Mouse (Mus musculus) retina, embryonic 14.5 days (tissue): ENCODE data around the gene Hist1h3d.
"Not testable (repeated sequence)": the region's sequence is repeated elsewhere in the genome, so short reads cannot be mapped to it uniquely, and the experiment has no call there.

Source experiments
- DNase-seq: peaks from one replicate; pipeline ENCODE4 v3.0.0-alpha.2; 2015; ENCODE audit warnings: low spot score

Hist1h3d gene

GRCm38 (mm10) chr13:23542225-23542980 lies 33.2 kb upstream of the Hist1h3d start:
- not testable (repeated sequence) for DNase-seq

GRCm38 (mm10) chr13:23542999-23543607 lies 32.5 kb upstream of the Hist1h3d start, which contains the start of gene Hist1h2bh:
Hist1h2bh (minus strand) TSS chr13:23543392.
- DNase-seq, result peak; percentile 85

- peak; percentile 98 for DNase-seq
Observed at GRCm38 (mm10) chr13:23543965-23544786, 31.4 kb upstream of the Hist1h3d start, which contains the start of gene Hist1h3f. Hist1h3f (plus strand) TSS chr13:23544052.

- not testable (repeated sequence) for DNase-seq
Observed at GRCm38 (mm10) chr13:23544787-23545120, 30.8 kb upstream of the Hist1h3d start.

- no peak for DNase-seq
Observed at GRCm38 (mm10) chr13:23546694-23547093, 28.9 kb upstream of the Hist1h3d start.

GRCm38 (mm10) chr13:23550761-23551145 lies 24.8 kb upstream of the Hist1h3d start:
- peak; percentile 43 for DNase-seq

GRCm38 (mm10) chr13:23551146-23551834 lies 24.3 kb upstream of the Hist1h3d start, which contains the start of gene Hist1h4f:
Hist1h4f (minus strand) TSS chr13:23551648.
- DNase-seq, result peak; percentile 96

GRCm38 (mm10) chr13:23551931-23552914 lies 23.3 kb upstream of the Hist1h3d start:
- no peak for DNase-seq

- DNase-seq, result no peak
Observed at GRCm38 (mm10) chr13:23552962-23553361, 22.6 kb upstream of the Hist1h3d start, which contains the start of gene Hist1h1d. Hist1h1d (plus strand) TSS chr13:23553262.

- no peak for DNase-seq
Observed at GRCm38 (mm10) chr13:23554393-23554792, 21.2 kb upstream of the Hist1h3d start.

GRCm38 (mm10) chr13:23554925-23555838 lies 20.4 kb upstream of the Hist1h3d start:
- DNase-seq, result peak; percentile 88

- DNase-seq, result peak; percentile 92
Observed at GRCm38 (mm10) chr13:23555839-23556416, 19.6 kb upstream of the Hist1h3d start.

- DNase-seq, result no peak
Observed at GRCm38 (mm10) chr13:23556906-23557305, 18.7 kb upstream of the Hist1h3d start.

GRCm38 (mm10) chr13:23560699-23561098 lies 14.9 kb upstream of the Hist1h3d start:
- DNase-seq, result not testable (repeated sequence)

GRCm38 (mm10) chr13:23561531-23561882 lies 14.1 kb upstream of the Hist1h3d start:
- not testable (repeated sequence) for DNase-seq

GRCm38 (mm10) chr13:23561883-23562659 lies 13.5 kb upstream of the Hist1h3d start, which contains the start of gene Hist1h3e:
Hist1h3e (minus strand) TSS chr13:23562369.
- DNase-seq, result peak; percentile 99

GRCm38 (mm10) chr13:23562699-23563462 lies 12.7 kb upstream of the Hist1h3d start:
- peak; percentile 84 for DNase-seq
